Mouse (Mus musculus) inflammation-experienced regulatory T-cells, adult 6 months (primary cell): ENCODE data around the gene Cd68. TPM values are rescaled to one million over a fixed set of nuclear protein-coding genes. Genes with fewer than 3 reads are reported as not detected.
"Not testable (repeated sequence)": the region's sequence is repeated elsewhere in the genome, so short reads cannot be mapped to it uniquely, and the experiment has no call there.

Experiments used
- ATAC-seq: one replicate; pipeline ENCODE4 v1.8.0; 2017
- polyA plus RNA-seq, 3 experiments: library from polyadenylated mRNA; unstranded; fragments of 100-300 nt; shearing (Covaris generic); gene quantifications; one replicate each; pipeline ENCODE4 v1.2.1; 2017

Gene Cd68
- polyA plus RNA-seq, 3 experiments from 2014 or later = 3.8 to 21.2 (median 4.5) TPM

GRCm38 (mm10) chr11:69665457-69665960 lies 444 bp downstream of the Cd68 start:
- no peak for ATAC-seq

GRCm38 (mm10) chr11:69664841-69665240 lies 1.1 kb downstream of the Cd68 start:
- no peak for ATAC-seq

GRCm38 (mm10) chr11:69663795-69664194 lies 2.2 kb downstream of the Cd68 start:
- no peak for ATAC-seq

- no peak for ATAC-seq
Measured at GRCm38 (mm10) chr11:69662967-69663671, 2.8 kb downstream of the Cd68 start.

GRCm38 (mm10) chr11:69662213-69662966 lies 3.6 kb downstream of the Cd68 start, which contains the start of gene Mpdu1:
Mpdu1 (minus strand) TSS chr11:69662642.
- peak; percentile 88 for ATAC-seq

- ATAC-seq = no peak
Measured at GRCm38 (mm10) chr11:69661221-69661881, 4.6 kb downstream of the Cd68 start.

GRCm38 (mm10) chr11:69657462-69657881 lies 8.5 kb downstream of the Cd68 start:
- no peak for ATAC-seq

- ATAC-seq = peak; percentile 39
Measured at GRCm38 (mm10) chr11:69656617-69657461, 9.1 kb downstream of the Cd68 start.

- ATAC-seq = no peak
Measured at GRCm38 (mm10) chr11:69656065-69656455, 9.9 kb downstream of the Cd68 start.

- no peak for ATAC-seq
Measured at GRCm38 (mm10) chr11:69655264-69656064, 10.5 kb downstream of the Cd68 start, which contains the start of gene Sox15. Sox15 (plus strand) TSS chr11:69655314.

GRCm38 (mm10) chr11:69654760-69655159 lies 11.2 kb downstream of the Cd68 start:
- ATAC-seq = no peak

- no peak for ATAC-seq
Measured at GRCm38 (mm10) chr11:69653399-69653798, 12.6 kb downstream of the Cd68 start.

- no peak for ATAC-seq
Measured at GRCm38 (mm10) chr11:69645860-69646259, 20.1 kb downstream of the Cd68 start.

- ATAC-seq = no peak
Measured at GRCm38 (mm10) chr11:69635471-69635870, 30.5 kb downstream of the Cd68 start.

- peak; percentile 26 for ATAC-seq
Measured at GRCm38 (mm10) chr11:69633128-69633866, 32.7 kb downstream of the Cd68 start.

- peak; percentile 92 for ATAC-seq
Measured at GRCm38 (mm10) chr11:69632284-69633089, 33.5 kb downstream of the Cd68 start, which contains the start of gene Fxr2. Fxr2 (plus strand) TSS chr11:69632990.

GRCm38 (mm10) chr11:69629802-69630201 lies 36.2 kb downstream of the Cd68 start:
- no peak for ATAC-seq

- ATAC-seq = no peak
Measured at GRCm38 (mm10) chr11:69628286-69628685, 37.7 kb downstream of the Cd68 start.

- ATAC-seq = not testable (repeated sequence)
Measured at GRCm38 (mm10) chr11:69624339-69624738, 41.6 kb downstream of the Cd68 start.
